Mouse (Mus musculus) frontal cortex, postnatal 10 days (tissue): ENCODE measurements around the gene Slc35e4.

ENCODE experiments used
- DNase-seq, 2 experiments: peaks; one replicate each; pipeline ENCODE4 v3.0.0; 2022; ENCODE audit warnings: low spot score in 2 of 2, mixed read lengths in 1 of 2

The Slc35e4 gene

GRCm38 (mm10) chr11:3864343-3864742 lies 50.1 kb downstream of the Slc35e4 start:
- DNase-seq: no peak

- DNase-seq: peak; percentile 49 to 63
These were observed 50.9 kb downstream of the Slc35e4 start, which contains the start of gene Osbp2 for GRCm38 (mm10) chr11:3863454-3864112. Osbp2 (minus strand) TSS chr11:3863903.

GRCm38 (mm10) chr11:3862661-3863453 lies 51.6 kb downstream of the Slc35e4 start:
- no peak for DNase-seq

- no peak for DNase-seq
These were observed 54.1 kb downstream of the Slc35e4 start for GRCm38 (mm10) chr11:3860361-3860760.

GRCm38 (mm10) chr11:3859778-3860177 lies 54.7 kb downstream of the Slc35e4 start:
- DNase-seq: no peak

GRCm38 (mm10) chr11:3857902-3858301 lies 56.6 kb downstream of the Slc35e4 start:
- no peak for DNase-seq
